Mouse (Mus musculus): ENCODE results near the gene Kras. TPM values are rescaled to one million over a fixed set of nuclear protein-coding genes. Genes with fewer than 3 reads are reported as not detected.

Kras gene
- total RNA-seq, 2 experiments from 2014 or later = 35.0 to 37.7 TPM

- peak; percentile 64 to 73 for DNase-seq
Measured at GRCm38 (mm10) chr6:145249291-145250184, 501 bp downstream of the Kras start.

GRCm38 (mm10) chr6:145247886-145248285, 2.2 kb downstream of the Kras start:
- no peak for DNase-seq

- DNase-seq = no peak
Measured at GRCm38 (mm10) chr6:145246841-145247240, 3.2 kb downstream of the Kras start.

- peak in 1 of 2 experiments; percentile 55 for DNase-seq
Measured at GRCm38 (mm10) chr6:145242521-145242920, 7.5 kb downstream of the Kras start.

GRCm38 (mm10) chr6:145240285-145240684, 9.8 kb downstream of the Kras start:
- no peak for DNase-seq

- no peak for DNase-seq
Measured at GRCm38 (mm10) chr6:145237148-145237547, 12.9 kb downstream of the Kras start.

- no peak for DNase-seq
Measured at GRCm38 (mm10) chr6:145235367-145235766, 14.7 kb downstream of the Kras start.

GRCm38 (mm10) chr6:145234391-145234790, 15.6 kb downstream of the Kras start:
- DNase-seq = no peak

- DNase-seq = no peak
Measured at GRCm38 (mm10) chr6:145226296-145226695, 23.7 kb downstream of the Kras start.

GRCm38 (mm10) chr6:145224246-145224645, 25.8 kb downstream of the Kras start:
- DNase-seq = no peak

GRCm38 (mm10) chr6:145215826-145216225, 34.2 kb downstream of the Kras start:
- DNase-seq = no peak

- DNase-seq = no peak
Measured at GRCm38 (mm10) chr6:145213916-145214315, 36.1 kb downstream of the Kras start.

- no peak for DNase-seq
Measured at GRCm38 (mm10) chr6:145211376-145212305, 38.4 kb downstream of the Kras start.

GRCm38 (mm10) chr6:145210816-145211338, 39.2 kb downstream of the Kras start, which contains the start of the genes Casc1 and Etfrf1:
Casc1 (minus strand) TSS chr6:145211005.
Etfrf1 (plus strand) TSS chr6:145211134.
- DNase-seq = peak; percentile 99 to 100

GRCm38 (mm10) chr6:145210056-145210680, 39.9 kb downstream of the Kras start:
- DNase-seq = no peak

GRCm38 (mm10) chr6:145205142-145205541, 44.9 kb downstream of the Kras start:
- DNase-seq = no peak

- DNase-seq = no peak
Measured at GRCm38 (mm10) chr6:145204440-145204839, 45.6 kb downstream of the Kras start.

GRCm38 (mm10) chr6:145202432-145203125, 47.5 kb downstream of the Kras start:
- DNase-seq = no peak

GRCm38 (mm10) chr6:145197949-145198686, 51.9 kb downstream of the Kras start:
- DNase-seq = no peak

GRCm38 (mm10) chr6:145193446-145193845, 56.6 kb downstream of the Kras start:
- DNase-seq = no peak

- no peak for DNase-seq
Measured at GRCm38 (mm10) chr6:145193038-145193437, 57.0 kb downstream of the Kras start.

Data from heart, adult 18-20 months (tissue).